Mouse (Mus musculus) lung, embryonic 14.5 days (tissue): Measurements from ENCODE around the gene Ppp2r1b. TPM values are rescaled to one million over a fixed set of nuclear protein-coding genes. Genes with fewer than 3 reads are reported as not detected.

ENCODE experiments used
- ATAC-seq: fragments of 200-750 bp; cut with Nextera tagmentation; 2 replicates; pipeline ENCODE4 v1.8.0; 2017; ENCODE audit warnings: mild to moderate bottlenecking, moderate TSS enrichment, moderate library complexity; ENCODE audit not compliant: insufficient read depth
- DNase-seq: peaks from one replicate; pipeline ENCODE4 v3.0.0-alpha.2; 2015
- H3K27ac ChIP-seq: fragments of 300-500 bp; sonication (generic); 2 replicates; pipeline ENCODE4 v1.5.1; 2014; ENCODE audit warnings: low read depth, mild to moderate bottlenecking, moderate library complexity
- H3K27me3 ChIP-seq: fragments of 300-500 bp; sonication (generic); 2 replicates; pipeline ENCODE4 v1.6.1; 2014; ENCODE audit warnings: low read length, control low read depth; ENCODE audit not compliant: insufficient read depth
- H3K36me3 ChIP-seq: fragments of 300-500 bp; sonication (generic); 2 replicates; pipeline ENCODE4 v1.6.1; 2014; ENCODE audit warnings: control low read depth; ENCODE audit not compliant: insufficient read depth
- H3K4me1 ChIP-seq: fragments of 300-500 bp; sonication (generic); 2 replicates; pipeline ENCODE4 v1.6.1; 2014; ENCODE audit warnings: antibody characterized with exemption, control low read depth; ENCODE audit not compliant: insufficient read depth
- H3K4me2 ChIP-seq: fragments of 300-500 bp; sonication (generic); 2 replicates; pipeline ENCODE4 v1.6.1; 2014; ENCODE audit warnings: mild to moderate bottlenecking
- H3K4me3 ChIP-seq: fragments of 300-500 bp; sonication (generic); 2 replicates; pipeline ENCODE4 v1.5.1; 2014; ENCODE audit warnings: low read depth, low read length
- H3K9ac ChIP-seq: fragments of 300-500 bp; sonication (generic); 2 replicates; pipeline ENCODE4 v1.6.1; 2014
- H3K9me3 ChIP-seq: fragments of 300-500 bp; sonication (generic); 2 replicates; pipeline ENCODE4 v1.6.1; 2016; ENCODE audit warnings: low read depth, low read length, control low read depth
- CTCF ChIP-seq: IDR thresholded peaks from 2 replicates; pipeline ENCODE4 v1.5.1; 2016; ENCODE audit warnings: antibody characterized with exemption, low read depth
- WGBS: fragments of 180-500 bp; shearing (Covaris S2); extraction: QIAGEN DNeasy Blood & Tissue Kit; methylation state at CpG from one replicate; pipeline ENCODE4 v1.1.7; 2014; 5-methylcytosine and 5-hydroxymethylcytosine counted together
- polyA plus RNA-seq: library from polyadenylated mRNA; unstranded; fragments of >200 nt; fragmentation: Nextera tagmentation; extraction: Ambion mirVana; gene quantifications from 2 replicates; pipeline ENCODE4 v1.2.1, GENCODE M21; 2014

Gene Ppp2r1b
- polyA plus RNA-seq, 1 experiment from 2014 or later = 73.7 TPM

- no peak for ATAC-seq
- TF ChIP-seq CTCF = no peak
- no peak overlapping the region for H3K27ac ChIP-seq
- H3K9ac ChIP-seq = no peak overlapping the region
- H3K36me3 ChIP-seq = peaks cover 8% of the 10 kb centered on the region; the same call in 1 of the 2 replicates
- DNase-seq = no peak
- H3K4me3 ChIP-seq = no peak overlapping the region
- no peaks in the 10 kb centered on the region for H3K9me3 ChIP-seq
- H3K4me1 ChIP-seq = no peaks in the 10 kb centered on the region
- WGBS = 91% methylated on average over 4 of the region's 4 CpGs
- no peaks in the 10 kb centered on the region for H3K27me3 ChIP-seq
- no peak overlapping the region for H3K4me2 ChIP-seq
Observed at GRCm38 (mm10) chr9:50836097-50836496, 9.0 kb upstream of the Ppp2r1b start.

- no peaks in the 10 kb centered on the region for H3K9me3 ChIP-seq
- no peak overlapping the region for H3K4me2 ChIP-seq
- no peak overlapping the region for H3K27ac ChIP-seq
- no peaks in the 10 kb centered on the region for H3K27me3 ChIP-seq
- WGBS = 72% methylated on average over 13 of the region's 13 CpGs
- DNase-seq = no peak
- ATAC-seq = no peak
- H3K9ac ChIP-seq = no peak overlapping the region
- TF ChIP-seq CTCF = no peak
- H3K36me3 ChIP-seq = peaks cover 32% of the 10 kb centered on the region
- no peak overlapping the region for H3K4me3 ChIP-seq
- H3K4me1 ChIP-seq = no peaks in the 10 kb centered on the region
Observed at GRCm38 (mm10) chr9:50841079-50841789, 3.9 kb upstream of the Ppp2r1b start.

DNA sequence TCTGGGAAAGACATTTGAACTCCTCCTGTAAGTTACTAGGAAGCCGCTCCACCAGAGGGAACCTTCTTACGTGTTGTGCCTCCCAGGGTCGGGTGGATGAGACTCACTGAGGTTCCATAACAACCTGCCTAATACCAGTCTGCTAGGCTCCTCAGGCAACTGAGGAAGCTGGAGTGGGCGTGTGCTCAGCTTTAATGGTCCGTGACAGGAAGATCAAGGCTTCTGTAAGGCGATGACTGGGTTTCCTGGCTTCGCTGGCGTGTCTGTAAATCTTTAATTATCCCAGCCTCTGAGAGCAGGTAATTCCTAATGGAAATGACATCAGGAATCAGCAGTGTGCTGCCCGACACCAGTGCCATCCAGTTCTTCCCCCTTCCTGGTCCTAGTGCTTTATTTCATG is 446 bp downstream of the Ppp2r1b start:
- Histone ChIP-seq H3K27me3 (no peaks in the 10 kb centered on the region), H3K4me2 (no peak overlapping the region), H3K4me3 (no peak overlapping the region), H3K27ac (no peak overlapping the region), H3K9ac (no peak overlapping the region), H3K4me1 (0 out of 2 replicates have a peak, but pooled peaks cover 3% of the 10 kb centered on the region), H3K9me3 (no peaks in the 10 kb centered on the region), H3K36me3 (peaks cover 28% of the 10 kb centered on the region)
- no peak for DNase-seq
- 72% methylated on average over 9 of the region's 9 CpGs for WGBS
- ATAC-seq = no peak
- TF ChIP-seq CTCF = no peak

DNA sequence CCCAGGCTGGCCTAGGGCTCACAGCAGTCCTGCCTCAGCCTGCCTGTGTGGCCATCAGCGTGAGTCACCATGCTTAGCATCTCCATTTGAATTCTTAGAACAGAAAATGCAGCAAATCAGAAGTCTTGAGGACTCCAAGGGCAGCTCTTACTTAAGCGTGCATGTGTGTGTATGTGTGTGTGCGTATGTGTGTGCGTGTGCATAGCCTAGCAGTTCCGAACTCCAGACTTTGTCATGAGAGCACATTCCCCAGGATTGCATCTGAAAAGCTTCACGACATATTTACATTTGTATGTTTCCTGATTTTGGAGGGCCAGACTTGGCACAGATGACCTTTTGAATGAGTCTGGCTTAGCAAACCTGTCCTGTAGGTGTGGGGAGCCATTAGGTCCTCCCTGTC is 2.0 kb downstream of the Ppp2r1b start:
- H3K36me3 ChIP-seq = peaks cover 28% of the 10 kb centered on the region
- H3K4me3 ChIP-seq = no peak overlapping the region
- H3K4me2 ChIP-seq = no peak overlapping the region
- peak overlapping the region; percentile 33; the same call in 1 of the 2 replicates for H3K27ac ChIP-seq
- WGBS = 74% methylated on average over 6 of the region's 6 CpGs
- TF ChIP-seq CTCF = no peak
- no peak overlapping the region for H3K9ac ChIP-seq
- H3K9me3 ChIP-seq = no peaks in the 10 kb centered on the region
- DNase-seq (peak; percentile 32), ATAC-seq (no peak)
- peaks cover 8% of the 10 kb centered on the region; the same call in 1 of the 2 replicates for H3K4me1 ChIP-seq
- no peaks in the 10 kb centered on the region for H3K27me3 ChIP-seq

DNA sequence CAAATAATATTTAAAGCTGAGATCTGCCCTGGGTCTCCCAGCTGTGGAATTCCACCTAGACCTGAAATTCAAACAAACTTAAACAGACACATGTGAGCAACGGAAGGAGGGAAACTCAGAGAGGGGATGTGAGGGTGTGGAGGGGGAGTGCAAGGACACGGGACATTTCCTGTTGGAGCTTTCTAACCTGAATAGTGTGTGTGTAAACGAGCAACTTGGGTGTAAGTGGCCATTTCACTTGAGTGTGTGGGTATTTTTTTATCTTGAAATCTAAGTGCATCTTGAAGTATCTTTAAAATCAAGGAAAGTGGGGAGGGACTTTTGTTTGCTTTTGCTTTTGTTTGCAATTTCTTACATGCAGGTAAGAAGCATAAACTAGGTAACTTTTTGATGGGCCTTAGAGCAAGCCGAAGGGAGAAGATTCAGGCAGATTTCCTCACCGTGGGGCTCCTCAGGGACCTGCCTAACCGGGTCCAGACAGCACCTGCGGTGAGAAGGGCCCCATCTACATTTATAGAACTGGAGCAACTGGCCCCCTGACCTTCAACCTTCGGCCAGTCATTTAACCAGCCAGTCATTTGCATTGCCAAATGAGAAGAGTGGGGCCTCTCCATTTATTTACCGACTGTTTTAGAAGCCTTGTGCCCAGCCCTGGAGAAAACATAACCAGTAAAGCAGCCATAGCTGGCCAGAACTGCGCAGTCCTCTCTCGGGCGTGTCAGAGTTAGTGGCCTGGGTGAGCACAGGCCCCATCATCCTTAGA is 2.7 kb downstream of the Ppp2r1b start:
- H3K4me1 ChIP-seq = peaks cover 8% of the 10 kb centered on the region; the same call in 1 of the 2 replicates
- H3K4me3 ChIP-seq = no peak overlapping the region
- H3K9ac ChIP-seq = no peak overlapping the region
- no peaks in the 10 kb centered on the region for H3K27me3 ChIP-seq
- no peak for DNase-seq
- no peak for ATAC-seq
- peaks cover 24% of the 10 kb centered on the region for H3K36me3 ChIP-seq
- no peak overlapping the region for H3K4me2 ChIP-seq
- no peaks in the 10 kb centered on the region for H3K9me3 ChIP-seq
- no peak for TF ChIP-seq CTCF
- H3K27ac ChIP-seq = peak overlapping the region; percentile 33; the same call in 1 of the 2 replicates
- WGBS = 48% methylated on average over 12 of the region's 12 CpGs

- no peak for DNase-seq
- Histone ChIP-seq H3K4me2 (no peak overlapping the region), H3K9ac (no peak overlapping the region), H3K4me1 (peaks cover 8% of the 10 kb centered on the region; the same call in 1 of the 2 replicates), H3K27ac (no peak overlapping the region), H3K4me3 (no peak overlapping the region), H3K27me3 (no peaks in the 10 kb centered on the region), H3K9me3 (no peaks in the 10 kb centered on the region), H3K36me3 (peaks cover 17% of the 10 kb centered on the region; the same call in 1 of the 2 replicates)
- TF ChIP-seq CTCF = no peak
- 59% methylated on average over 5 of the region's 5 CpGs for WGBS
- ATAC-seq = peak; percentile 6; the same call in 1 of the 2 replicates
Observed at GRCm38 (mm10) chr9:50848821-50849220, 3.7 kb downstream of the Ppp2r1b start.

DNA sequence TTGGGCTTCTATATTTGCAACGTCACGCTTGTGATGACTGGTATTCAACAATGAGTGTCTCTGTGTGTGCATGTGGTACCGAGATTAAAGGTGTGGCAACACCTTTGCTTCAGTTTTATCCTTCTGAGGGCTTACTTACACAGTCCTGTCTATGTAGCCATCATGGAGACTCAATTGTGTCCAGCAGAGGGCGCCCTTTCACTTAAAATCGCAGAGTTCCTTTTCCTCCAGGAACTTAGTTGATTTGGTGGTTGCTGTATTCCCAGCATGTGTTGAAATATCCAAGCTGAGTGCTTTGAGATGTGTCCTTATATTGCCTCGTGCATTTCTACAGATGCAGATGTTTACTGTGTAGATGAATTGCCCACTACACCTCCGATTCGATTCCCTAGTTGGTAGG is 4.1 kb downstream of the Ppp2r1b start:
- Histone ChIP-seq H3K4me2 (no peak overlapping the region), H3K4me3 (no peak overlapping the region), H3K9me3 (no peaks in the 10 kb centered on the region), H3K4me1 (peaks cover 8% of the 10 kb centered on the region; the same call in 1 of the 2 replicates), H3K27me3 (no peaks in the 10 kb centered on the region), H3K36me3 (peaks cover 13% of the 10 kb centered on the region; the same call in 1 of the 2 replicates), H3K9ac (no peak overlapping the region), H3K27ac (no peak overlapping the region)
- DNase-seq (peak; percentile 99), ATAC-seq (peak; percentile 82)
- 20% methylated on average over 8 of the region's 8 CpGs for WGBS
- peak; percentile 94 for TF ChIP-seq CTCF
